Mouse (Mus musculus) frontal cortex, postnatal 36 days (tissue): ENCODE data around the gene Gm21256.
"Not testable (repeated sequence)": the region's sequence is repeated elsewhere in the genome, so short reads cannot be mapped to it uniquely, and the experiment has no call there.

Experiments used
- DNase-seq, 2 experiments: peaks; one replicate each; pipeline ENCODE4 v3.0.0; 2022; ENCODE audit warnings: low spot score in 2 of 2

Gm21256 gene

DNA sequence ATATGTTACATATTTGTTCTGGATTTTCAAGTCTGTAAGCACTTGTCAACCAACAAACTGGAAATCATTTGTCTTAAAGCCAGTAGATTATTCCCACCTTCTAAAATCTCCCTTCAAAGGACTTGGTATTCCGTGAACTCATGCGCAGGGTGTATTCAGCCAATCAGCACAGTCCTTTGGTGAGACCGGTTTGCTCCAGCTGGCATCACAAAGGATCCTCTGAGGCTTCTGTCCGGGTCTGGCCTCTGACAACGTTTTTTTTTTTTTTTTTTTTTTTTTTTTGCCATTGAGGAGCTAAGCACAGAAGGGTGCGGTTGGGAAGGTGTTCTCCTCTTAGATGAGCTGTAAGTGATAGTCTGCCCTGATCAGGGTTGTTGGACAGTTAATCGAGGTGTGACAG is at the start of gene Gm21256:
Gene Gm21256, plus strand, starts transcription at position 301 of the 400 bp plus-strand sequence.
- not testable (repeated sequence) for DNase-seq
